Mouse (Mus musculus) lung, postnatal 0 days (tissue): ENCODE results near the gene Rpsa.

Source experiments
- CTCF ChIP-seq: IDR thresholded peaks from 2 replicates; pipeline ENCODE4 v1.5.1; 2016; ENCODE audit warnings: antibody characterized with exemption, mild to moderate bottlenecking
- EP300 ChIP-seq: IDR thresholded peaks from 2 replicates; pipeline ENCODE4 v1.6.1; 2016; ENCODE audit warnings: antibody characterized with exemption, mild to moderate bottlenecking, control low read depth

- TF ChIP-seq CTCF (no peak; the same call in 1 of the 2 replicates), EP300 (no peak)
Measured at GRCm38 (mm10) chr9:120127538-120128251, at the start of gene Rpsa.
